ENCODE assay signal across 18 mouse cellular contexts in the genomic region with DNA sequence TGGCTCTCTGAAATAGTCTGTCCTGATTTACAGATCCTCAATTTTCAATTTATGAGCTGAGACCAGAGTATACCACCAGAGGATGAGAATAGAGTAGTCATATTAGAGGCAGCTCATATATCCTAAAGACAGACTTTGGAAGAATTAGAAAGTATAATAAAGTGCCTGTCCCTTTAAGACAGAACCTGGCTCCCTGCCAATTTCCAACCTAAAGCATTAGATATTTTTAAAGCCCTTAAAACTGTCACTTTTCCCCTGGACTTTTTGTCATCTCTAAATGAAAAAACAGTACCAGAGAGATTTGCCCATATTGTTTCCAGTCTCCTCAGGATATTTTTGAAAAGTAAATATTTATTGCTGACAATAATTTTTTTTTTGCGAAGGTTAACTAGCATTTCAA.
DNase-seq lines count a peak whose midpoint lies in the region.
"Had no signal": no experiment of that assay in that cellular context is flagged by ENCODE, and none has a peak within 500 bp of the region (broad histone marks: within the 10 kb centered on the region; RNA-seq: fewer than 3 reads in every experiment).

No protein-coding gene starts in this region.

- peak; percentile 13 to 35 for DNase-seq in cerebellum, postnatal 10 days
- DNase-seq in cerebellum, adult 11-12 months = no peak
- DNase-seq in heart, postnatal 4 days = peak; percentile 12
- no peak for DNase-seq in heart, adult 11 months
- DNase-seq in kidney, postnatal 10 days = peak; percentile 41
- no peak for DNase-seq in kidney, adult 9 months
- DNase-seq in 416B (ENCODE audit: low read depth) = peak; percentile 1
- no peak for DNase-seq in layer of hippocampus, postnatal 25 days (ENCODE audit: extremely low spot score in 1 of 2, low spot score in 1 of 2)
- DNase-seq: adrenal gland, postnatal 25 days; cerebellum, adult 18-20 months; cerebellum, postnatal 36 days; gastrocnemius, postnatal 25 days; heart, postnatal 36 days; left cerebral cortex, postnatal 4 days; lung, adult 2 months; right cerebral cortex, postnatal 14 days; spleen, adult 18-20 months; thymus, postnatal 25 days had no signal

Comparison
In these comparisons a context has a peak if more than half of its experiments do, and no peak if none do; other contexts are left out.
1. DNase-seq: peak in cerebellum, postnatal 10 days (2 of 2), heart, postnatal 4 days (single experiment), kidney, postnatal 10 days (single experiment) and 416B (single experiment); none in cerebellum, adult 11-12 months (single experiment), heart, adult 11 months (single experiment), kidney, adult 9 months (single experiment) and layer of hippocampus, postnatal 25 days (0 of 2).